Mouse (Mus musculus) heart, postnatal 10 days (tissue): Measurements from ENCODE around the gene Galns. TPM values are rescaled to one million over a fixed set of nuclear protein-coding genes. Genes with fewer than 3 reads are reported as not detected.

Experiments
- DNase-seq, 2 experiments: peaks; one replicate each; pipeline ENCODE4 v3.0.0; 2021
- intact Hi-C: fragments of 180-260 bp; cut with DNase I; formaldehyde crosslinking; loops from one replicate; pipeline ENCODE4 v1.15.1; 2025
- total RNA-seq, 2 experiments: library from RNA; stranded (reverse); gene quantifications; 2 replicates each; pipeline ENCODE4 v1.2.3; 2021

Galns gene
- total RNA-seq, 2 experiments from 2014 or later = 6.6 to 7.1 TPM

DNA sequence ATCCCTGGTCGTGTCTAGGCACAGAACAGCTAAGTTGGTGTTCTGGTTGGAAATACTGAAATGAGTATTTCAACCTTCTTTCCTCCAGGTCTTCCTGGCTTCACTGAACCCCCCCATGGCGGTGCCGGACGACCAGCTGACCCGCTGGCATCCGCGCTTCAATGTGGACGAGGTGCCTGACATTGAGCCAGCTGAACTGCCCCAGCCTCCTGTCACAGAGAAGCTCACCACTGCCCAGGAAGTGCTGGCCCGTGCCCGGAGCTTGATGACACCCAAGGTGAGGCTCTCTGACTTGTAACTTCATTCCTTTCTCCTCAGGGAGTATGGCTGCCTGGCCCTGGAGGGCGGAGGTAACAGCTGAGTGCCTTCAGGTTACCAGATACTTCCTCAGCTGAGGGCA lies 40.1 kb downstream of the Galns start:
- DNase-seq = no peak
- intact Hi-C loops = no loop called here

DNA sequence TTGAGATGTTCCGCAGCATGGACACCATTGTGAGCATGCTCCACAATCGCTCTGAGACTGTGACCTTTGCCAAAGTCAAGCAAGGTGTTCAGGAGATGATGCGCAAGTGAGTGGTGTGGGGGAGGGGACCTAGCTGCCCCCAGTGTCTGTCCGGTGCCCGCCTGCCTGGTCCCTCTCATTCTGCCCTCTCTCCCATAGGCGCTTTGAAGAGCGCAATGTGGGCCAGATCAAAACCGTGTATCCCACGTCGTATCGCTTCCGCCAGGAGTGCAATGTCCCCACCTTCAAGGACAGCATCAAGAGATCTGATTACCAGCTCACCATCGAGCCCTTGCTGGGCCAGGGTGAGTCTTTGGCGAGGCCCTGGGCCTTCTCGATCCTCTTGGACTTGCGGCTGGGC lies 41.3 kb downstream of the Galns start:
- no peak for DNase-seq
- intact Hi-C loops = no loop called here

DNA sequence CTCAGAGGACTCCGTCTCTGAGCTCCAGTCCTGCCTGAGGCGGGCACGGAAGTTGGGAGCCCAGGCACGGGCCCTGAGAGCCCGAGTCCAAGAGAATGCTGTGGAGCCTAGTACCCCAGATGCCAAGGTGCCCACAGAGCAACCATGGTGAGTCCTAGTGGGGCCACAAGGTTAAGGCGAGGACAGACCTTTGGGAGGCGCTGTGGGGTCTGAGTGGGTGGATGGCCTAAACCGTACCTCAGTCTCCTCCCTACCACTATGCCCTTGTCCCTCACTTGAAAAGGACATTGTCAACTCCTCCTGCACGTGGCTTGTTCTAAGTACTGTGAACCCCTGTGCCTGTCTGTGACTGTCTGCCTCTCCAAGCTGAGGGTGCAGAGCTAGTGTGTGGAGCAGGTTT lies 41.9 kb downstream of the Galns start:
- intact Hi-C loops = no loop called here
- DNase-seq = no peak

DNA sequence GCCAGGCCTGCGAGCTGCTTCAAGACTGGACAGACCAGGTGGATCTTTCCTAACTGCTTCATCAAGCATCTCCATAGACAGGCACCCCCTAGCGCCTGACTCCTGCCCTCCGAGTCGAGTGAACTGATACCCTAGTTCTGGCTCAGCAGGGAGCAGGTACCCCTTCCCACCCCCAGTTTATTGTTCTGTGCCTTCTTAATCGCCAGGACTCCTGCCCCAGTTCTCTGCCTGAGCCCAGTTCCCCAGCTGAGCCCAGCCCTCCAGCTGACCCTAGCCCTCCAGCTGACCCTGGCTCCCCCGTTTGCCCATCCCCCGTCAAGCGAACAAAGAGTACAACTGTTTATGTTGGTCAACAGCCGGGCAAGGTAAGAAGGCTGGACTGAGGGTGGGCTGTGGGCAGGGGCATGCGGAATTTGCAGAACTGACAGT lies 42.4 kb downstream of the Galns start:
- intact Hi-C loops = no loop called here
- no peak for DNase-seq

DNA sequence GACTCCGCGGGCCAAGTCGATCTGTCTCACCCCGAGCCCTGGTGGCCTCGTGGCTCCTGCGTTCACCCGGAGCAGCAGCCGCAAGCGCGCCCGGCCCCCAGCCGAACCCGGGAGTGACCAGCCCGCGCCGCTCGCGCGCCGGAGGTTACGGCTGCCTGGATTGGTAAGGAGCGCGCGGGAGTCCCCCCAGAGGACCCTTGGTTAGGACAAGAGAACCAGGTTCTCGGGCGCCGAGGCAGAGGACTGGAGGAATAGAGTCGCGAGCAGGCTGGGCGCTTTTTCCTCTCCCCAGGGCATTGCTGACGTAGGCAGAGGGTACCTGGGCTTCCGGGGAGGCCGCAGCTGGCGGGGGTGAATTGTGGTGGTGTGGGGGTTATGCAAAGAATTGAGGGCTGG lies 43.2 kb downstream of the Galns start:
- no peak for DNase-seq
- intact Hi-C loops = no loop called here

DNA sequence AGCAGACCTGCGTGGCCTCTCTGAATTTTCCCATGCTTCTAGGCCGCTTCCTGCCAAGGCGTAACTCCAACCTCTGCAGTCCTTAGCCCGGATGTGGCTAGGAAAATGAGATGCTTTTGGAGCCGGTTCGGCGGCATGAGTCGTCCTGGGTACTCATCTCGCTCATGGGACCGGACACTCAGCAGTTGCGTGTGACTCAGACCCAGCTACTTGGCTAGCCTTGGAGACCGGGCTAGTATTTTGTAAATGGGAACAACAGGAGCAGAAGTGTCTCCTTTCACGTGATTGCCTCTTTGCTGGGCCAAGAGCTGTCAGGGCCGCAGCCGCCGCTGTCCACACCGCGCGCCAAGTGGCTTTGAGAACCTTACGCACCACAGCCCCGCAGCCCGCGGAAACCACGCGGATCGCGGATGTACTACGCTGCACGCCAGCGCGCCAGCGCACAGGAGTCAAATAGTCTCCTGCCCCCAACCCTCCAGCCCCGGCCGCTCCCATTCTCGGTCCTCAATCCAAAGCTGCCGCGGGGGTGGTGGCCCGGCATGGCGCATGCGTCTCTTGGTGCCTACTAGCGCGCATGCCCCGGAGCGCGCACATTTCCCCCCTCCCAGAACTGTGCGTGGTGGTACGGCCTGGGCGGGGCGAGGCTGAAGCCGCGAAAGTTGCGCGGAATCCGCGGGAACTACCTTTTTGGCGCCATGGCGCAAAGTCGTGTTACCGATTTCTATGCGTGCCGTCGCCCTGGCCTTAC lies 43.7 kb downstream of the Galns start, which contains the start of gene Cdt1:
Cdt1 (plus strand) TSS at position 655 of the 748 bp plus-strand sequence.
- intact Hi-C loops = loop anchor here (2.0 kb wide), 1 partner anchor 43 kb away; the partner anchor contains the start of genes Galns and Trappc2l

DNA sequence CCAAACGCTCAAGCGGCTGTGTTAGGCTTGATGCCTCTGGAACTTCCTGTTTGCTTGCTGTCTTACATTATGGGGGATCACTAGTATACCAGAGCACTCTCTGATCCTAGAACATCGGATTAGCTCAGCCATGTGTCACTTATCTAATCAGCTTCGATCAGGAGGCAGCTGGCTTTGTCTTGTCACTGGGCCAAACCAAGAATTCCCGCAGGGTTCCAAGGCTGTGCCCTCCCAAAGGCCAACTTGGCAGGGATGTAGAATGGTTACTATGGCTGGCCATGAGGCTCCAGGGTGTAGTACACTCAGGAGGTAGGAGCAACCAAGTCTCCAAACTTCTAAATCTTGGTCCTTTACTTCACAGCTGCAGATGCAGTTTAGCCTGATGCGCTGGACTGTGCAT lies 44.5 kb downstream of the Galns start:
- intact Hi-C loops = loop anchor here (2.0 kb wide), 1 partner anchor 44 kb away; the partner anchor contains the start of genes Galns and Trappc2l
- no peak for DNase-seq

More for the DNA sequence above, 43.7 kb downstream of the Galns start, which contains the start of gene Cdt1:
- DNase-seq = peak; percentile 96

DNA sequence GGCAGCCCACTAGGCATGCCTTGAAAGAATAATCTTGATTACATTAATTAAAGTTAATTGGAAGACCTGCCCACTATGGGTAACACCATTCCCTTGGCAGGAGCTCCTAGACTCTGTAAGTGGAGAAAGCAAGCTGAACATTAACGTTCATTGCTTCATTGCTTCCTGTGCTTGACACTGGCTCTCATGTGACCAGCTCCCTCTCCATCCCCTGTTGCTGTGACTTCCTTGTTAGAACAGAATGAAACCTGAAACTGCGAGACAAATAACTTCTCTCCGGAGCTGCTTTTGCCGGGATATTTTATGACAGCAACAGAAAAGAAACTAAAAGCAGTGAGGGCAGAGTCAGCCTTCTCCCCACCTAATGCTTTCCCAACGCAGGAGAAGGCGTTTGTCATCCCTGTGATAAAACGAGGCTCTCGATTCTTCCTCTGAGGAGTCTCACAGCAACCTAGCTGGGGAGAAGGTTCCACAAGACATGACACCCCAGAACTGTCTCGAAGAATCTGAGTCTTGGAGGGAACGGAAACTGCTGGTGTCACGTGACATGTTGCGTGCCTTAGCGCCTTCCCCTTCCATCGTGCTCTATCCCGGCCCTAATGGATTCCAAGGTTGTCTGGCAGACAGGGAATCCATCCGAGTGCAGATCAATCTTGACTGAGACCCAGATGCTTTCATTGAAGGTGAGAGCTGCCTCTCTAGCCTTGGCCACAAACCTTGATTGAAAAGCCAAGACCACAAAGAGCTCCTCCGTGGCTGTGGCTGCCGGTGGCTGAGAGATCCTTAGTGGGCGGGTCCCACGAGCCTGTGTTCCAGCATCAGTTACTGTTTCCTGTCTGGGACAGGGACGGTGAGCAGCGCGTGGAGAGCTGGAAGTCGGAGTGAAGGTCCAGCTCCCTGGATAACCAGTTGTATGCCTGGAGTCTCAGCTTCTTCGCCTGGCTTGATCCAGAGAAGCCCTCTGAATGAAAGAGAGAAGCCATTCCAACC lies 46.6 kb downstream of the Galns start:
- DNase-seq = no peak
- intact Hi-C loops = no loop called here

DNA sequence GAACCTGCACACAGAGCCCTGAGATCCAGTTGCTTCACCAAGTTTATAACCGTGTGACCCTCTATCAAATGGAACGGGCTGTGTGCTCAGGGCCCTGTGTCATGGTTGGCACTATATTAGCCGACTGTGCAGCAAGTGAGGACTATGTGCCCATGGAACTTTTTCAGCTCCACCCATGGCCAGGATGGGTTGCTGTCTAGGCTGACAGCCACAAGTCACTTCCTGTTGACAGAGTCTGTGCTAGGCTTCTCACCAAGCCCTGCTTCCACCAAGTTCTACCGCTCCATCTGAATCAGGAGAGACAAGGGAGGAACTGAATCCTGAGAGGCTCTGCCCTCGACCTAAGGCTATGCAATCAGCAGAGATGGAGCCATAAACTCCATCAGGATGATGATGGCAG lies 50.1 kb downstream of the Galns start:
- no peak for DNase-seq
- intact Hi-C loops = no loop called here

DNA sequence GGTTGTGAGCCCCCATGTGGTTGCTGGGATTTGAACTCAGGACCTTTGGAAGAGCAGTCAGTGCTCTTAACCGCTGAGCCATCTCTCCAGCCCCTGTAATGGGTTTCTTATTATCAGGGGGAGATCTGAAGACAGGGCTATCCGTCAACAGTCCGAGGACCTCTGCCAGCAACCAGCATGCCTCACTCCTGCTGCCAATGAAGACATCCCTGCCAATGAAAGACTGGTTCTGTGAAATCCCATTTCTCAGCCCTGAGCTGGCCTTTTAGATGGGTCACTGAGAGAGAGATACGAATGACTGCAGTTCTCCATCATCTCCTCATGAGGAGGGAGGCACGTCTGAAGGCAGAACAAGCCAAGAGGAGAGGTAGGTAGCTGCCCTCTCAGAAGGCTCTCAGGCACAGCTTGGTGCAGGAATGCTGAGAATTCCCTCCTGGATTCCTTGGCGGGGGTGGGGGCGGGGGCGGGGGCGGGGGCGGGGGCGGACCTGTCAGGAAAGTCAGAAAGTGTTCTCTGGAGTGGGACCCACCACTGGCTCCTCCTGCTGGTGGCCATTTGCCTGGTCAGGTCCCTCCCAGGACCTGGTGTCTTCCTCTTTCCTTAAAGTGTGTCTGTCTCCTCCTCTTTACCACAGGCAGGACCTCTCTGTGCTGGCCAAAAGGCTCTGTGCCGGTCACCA lies 52.5 kb downstream of the Galns start:
- peak in 1 of 2 experiments; percentile 25 for DNase-seq
- intact Hi-C loops = no loop called here

DNA sequence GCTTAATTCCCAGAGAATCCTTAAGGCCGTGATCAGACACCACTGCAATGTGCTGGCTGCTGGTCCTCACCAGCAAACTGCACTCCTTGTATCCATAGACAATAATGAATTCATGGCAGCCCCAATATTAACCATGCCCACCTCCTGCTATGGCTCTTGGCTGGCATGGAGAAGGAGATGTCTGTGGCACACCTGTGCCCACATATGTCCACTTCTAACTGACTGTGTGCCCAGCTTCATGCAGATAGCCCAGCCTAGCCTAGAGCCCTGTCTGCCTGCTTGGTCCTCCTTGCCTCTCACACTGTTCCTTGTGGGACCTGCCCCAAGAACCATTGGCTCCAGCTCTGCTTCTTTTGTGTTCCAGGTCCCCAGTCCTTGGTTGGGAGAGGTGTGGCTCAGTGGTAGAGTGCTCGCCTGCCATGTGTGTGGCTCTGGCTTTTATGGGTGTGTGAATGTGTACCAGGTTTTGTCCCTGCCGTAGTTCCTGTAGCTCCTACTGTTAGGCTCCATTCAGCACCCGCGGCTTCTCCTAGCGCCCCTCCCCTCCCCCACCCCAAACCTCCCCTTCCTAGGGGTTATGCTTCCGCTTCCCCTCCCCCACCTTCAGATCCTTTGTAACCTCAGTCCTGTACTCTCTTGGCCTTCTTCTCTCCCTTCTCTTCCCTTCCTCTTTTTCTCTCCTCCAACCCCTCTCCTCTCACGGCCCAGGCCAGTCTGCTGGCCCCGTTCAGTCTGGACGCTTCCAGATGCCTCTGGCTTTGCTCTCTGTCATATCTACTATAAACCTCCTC lies 53.8 kb downstream of the Galns start:
- no peak for DNase-seq
- intact Hi-C loops = no loop called here

DNA sequence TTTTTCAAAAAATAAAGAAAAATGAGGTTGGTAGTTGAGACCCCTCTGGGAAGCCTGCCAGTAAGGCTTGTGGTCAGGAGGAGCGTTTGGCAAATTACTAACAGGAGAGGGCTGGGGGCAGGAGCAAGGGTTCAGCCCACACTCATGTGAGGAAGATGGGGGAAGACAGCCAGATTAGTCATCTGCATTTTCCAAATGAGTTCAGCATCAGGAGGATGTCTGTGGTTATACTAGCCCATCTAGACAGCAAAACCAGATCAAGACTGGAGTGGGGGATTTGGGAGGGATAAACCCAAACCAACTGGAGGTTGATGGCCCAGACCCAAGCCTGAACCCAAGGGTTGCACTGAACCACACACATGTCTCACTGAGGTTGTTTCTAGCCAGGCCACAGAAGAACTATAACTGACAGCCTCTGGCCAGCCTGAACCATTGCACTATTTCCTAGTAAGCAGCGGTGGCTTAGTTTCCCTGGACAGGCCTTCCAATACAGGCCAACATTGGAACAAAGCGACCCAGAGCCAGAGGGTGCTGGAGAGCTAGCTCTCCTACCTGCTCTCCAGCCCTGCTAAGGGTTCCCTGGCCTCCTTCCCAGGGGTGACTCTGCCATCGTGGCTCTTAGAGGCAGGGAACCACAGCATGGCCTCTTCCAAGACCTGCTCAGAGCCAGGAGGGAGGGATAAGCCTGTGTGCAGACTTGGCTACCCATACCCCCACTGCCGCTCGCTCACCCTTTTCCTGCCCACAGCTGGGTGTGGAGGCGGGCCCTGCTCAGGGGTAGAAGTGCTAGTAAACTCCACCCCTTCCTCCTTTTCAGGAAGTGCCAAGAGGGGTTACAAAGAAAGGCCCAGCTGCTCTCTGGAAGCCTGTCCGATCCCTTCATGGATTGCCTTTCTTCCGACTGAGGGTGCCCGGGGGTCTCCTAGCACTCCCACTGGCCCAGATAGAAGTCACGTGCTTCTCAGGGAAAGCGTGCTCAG lies 54.9 kb downstream of the Galns start:
- DNase-seq = peak; percentile 65 to 70
- intact Hi-C loops = no loop called here

DNA sequence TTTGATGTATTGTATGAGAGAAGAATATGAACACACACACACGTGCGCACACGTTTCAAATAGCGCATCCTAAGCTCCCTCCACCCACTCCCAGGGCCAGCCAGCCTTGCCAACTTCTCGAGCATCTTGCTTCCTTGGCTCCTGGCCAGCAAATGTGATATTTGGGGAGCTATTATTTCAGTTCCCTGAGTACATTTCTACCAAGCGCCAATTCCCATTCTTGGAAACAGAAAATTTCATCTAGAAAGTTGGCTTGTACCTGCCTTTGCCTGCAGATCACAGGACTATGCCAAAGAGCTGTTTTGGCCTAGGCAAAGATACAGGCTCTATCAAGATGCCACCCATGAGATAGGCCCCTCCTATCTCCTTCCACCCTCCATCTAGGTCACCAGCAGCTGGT lies 56.5 kb downstream of the Galns start:
- intact Hi-C loops = no loop called here

DNA sequence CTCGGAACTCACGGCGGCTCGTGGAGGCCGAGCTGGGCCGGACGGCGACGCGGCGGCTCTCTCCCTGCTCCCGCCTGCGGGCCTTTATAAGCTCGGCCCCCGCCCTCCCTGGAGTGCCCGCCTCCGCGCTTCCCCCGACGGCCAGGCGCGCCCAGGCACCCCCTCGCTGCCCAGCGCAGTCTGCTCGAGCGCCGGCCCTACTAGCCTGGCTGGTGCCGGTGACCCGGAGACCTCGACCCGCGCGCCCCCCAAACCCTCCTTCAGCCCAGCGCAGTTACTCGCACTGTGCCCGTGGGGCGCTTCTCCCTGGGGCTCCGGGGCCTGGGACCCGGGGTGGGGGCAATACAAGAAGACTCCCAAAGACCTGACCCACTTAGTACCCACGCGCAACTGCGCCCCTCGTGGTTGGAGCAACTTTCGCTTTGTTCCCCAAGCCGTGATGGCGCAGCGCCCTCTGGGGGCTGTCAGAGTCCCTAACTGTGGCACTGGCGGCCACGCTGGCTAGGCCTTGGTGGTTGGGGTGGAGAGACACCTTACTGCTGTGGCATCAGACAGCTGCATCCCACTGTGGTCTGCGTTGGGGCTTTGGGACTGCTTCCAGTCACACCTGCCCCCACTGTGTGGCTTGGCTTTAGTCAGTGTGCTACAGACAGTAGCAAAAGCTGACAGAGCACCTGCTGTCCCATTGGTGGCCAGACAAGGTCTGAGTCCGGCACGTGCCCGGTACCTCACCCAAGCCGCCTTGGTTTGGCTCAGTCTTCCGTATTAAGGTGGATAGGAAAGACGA lies 59.8 kb downstream of the Galns start, which contains the start of gene Piezo1:
Piezo1 (minus strand) TSS at position 65 of the 787 bp plus-strand sequence.
- DNase-seq = peak; percentile 94 to 97
- intact Hi-C loops = loop anchor here (1.0 kb wide), 1 partner anchor 50 kb away; no protein-coding TSS in a partner anchor

More for the DNA sequence above, 56.5 kb downstream of the Galns start:
- no peak for DNase-seq

DNA sequence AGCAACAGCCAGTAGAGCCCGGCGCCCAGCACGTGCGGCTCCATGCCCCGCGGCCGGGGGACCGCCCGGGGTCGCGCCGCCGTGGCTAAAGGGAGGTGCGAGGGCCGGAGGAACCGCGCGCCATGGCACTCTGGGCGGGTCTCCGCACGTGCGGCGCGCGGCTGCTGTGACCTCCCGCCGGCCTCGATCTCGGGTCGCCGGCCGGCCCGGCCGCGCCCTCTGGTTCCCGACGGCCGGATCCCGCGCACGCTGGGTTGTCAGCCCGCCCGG lies 60.3 kb downstream of the Galns start:
- DNase-seq = no peak
- intact Hi-C loops = loop anchor here (1.0 kb wide), 1 partner anchor 50 kb away; no protein-coding TSS in a partner anchor

DNA sequence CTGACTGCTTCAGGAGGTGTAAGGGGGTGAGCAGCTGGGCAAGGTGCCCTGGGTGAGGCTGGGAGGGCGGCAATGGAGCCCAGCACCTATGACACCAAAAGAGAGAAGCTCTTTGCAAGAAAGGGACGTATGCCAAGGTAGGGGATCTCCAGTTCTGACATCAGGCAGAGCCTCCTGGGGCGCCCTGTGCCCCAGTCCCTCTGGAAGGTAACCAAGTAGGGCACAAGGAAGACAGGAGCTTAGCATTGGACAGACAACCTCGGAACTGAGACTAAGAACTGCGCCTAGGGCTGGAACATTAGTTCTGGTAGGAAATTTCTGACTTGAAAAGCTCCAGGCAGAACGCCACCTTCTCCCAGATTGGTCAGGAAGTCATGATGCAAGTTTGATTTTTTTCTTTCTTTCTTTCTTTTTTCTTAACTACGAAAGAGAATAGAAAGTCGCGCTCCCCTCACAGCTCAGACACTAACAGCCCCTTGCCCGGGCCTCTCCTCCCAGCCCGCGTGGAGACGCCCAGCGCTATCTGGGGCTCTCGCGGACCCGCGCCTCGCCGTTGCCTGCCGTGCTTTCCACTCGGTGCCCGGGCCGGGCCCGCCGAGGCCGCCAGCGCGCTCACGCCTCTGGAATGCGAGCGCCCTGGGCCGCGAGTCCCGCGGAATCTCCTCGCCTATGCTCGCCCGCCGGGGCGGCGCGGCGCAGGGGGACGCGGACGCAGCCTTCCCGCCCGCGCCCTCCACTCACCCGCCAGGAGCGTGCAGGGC lies 60.8 kb downstream of the Galns start:
- intact Hi-C loops = no loop called here
- peak; percentile 69 to 74 for DNase-seq

DNA sequence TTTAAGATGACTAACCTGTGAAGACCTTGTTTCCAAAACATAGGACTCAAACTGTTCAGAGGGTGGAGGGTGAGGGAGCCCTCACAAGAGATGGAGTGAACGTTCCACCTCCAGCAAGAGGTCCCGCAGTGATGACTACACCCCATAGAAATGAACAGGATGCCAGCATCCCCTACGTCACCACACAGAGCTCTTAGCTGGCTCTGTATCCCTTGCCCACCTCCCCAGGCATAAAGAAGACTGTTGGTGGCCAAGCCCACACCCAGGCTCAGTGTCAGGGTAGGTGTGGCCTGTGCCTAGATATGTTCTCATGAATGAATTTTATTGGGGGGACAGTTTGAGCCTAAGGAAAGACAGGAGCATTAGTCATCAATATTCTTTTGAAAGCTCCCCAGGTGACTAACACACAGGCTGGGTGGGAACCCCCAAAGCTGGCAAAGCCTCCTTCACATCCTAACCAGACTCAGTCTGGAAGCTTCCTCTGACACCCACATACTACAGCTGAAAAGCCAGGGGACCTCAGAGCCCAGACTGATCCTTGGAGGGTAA lies 62.3 kb downstream of the Galns start:
- no peak for DNase-seq
- intact Hi-C loops = no loop called here
